Mouse (Mus musculus): ENCODE measurements around the gene Traf6.

- no peak for TF ChIP-seq CTCF (IDR thresholded peaks at IDR 0.05; ENCODE audit: low read depth)
- no peak for TF ChIP-seq EP300 (IDR thresholded peaks at IDR 0.05; ENCODE audit: low read depth)
Observed at GRCm38 (mm10) chr2:101673547-101673946, 4.7 kb upstream of the Traf6 start.
